Mouse (Mus musculus) megakaryocyte, embryonic 14.5 days (primary cell): ENCODE measurements at regions not wholly inside any gene's neighbourhood (a gene's known extent, or its start where the extent isn't known, plus 50 kb on each side); places are given as distances from the start of the nearest gene placed in this dataset.

Source experiments
- H3K27me3 ChIP-seq: replicated peaks from 2 replicates; pipeline ENCODE3; 2012; ENCODE audit warnings: inconsistent platforms
- H3K36me3 ChIP-seq: replicated peaks from 2 replicates; pipeline ENCODE3; 2012; ENCODE audit warnings: low read length, inconsistent platforms, mixed read lengths
- H3K4me1 ChIP-seq: 2 replicates; pipeline ENCODE4 v1.6.1; 2012; ENCODE audit warnings: inconsistent platforms
- H3K4me3 ChIP-seq: replicated peaks from 2 replicates; pipeline ENCODE3; 2012; ENCODE audit warnings: moderate library complexity, mild to moderate bottlenecking, inconsistent platforms
- H3K9me3 ChIP-seq: 2 replicates; pipeline ENCODE4 v1.6.1; 2012; ENCODE audit warnings: inconsistent platforms
- FLI1 ChIP-seq: IDR thresholded peaks from 2 replicates; pipeline ENCODE4 v1.6.1; 2012; ENCODE audit warnings: low read length, inconsistent platforms, mixed read lengths
- GATA1 ChIP-seq: IDR thresholded peaks from 3 replicates; pipeline ENCODE4 v1.6.1; 2012; ENCODE audit warnings: mixed read lengths, low read length, inconsistent platforms, borderline replicate concordance

GRCm38 (mm10) chr3:50978636-50979035, 245.6 kb upstream of the Noct start:
- no peaks in the 10 kb centered on the region for H3K4me1 ChIP-seq
- no peak overlapping the region for H3K4me3 ChIP-seq
- no peaks in the 10 kb centered on the region for H3K9me3 ChIP-seq
- H3K27me3 ChIP-seq: no peaks in the 10 kb centered on the region
- H3K36me3 ChIP-seq: no peaks in the 10 kb centered on the region
- TF ChIP-seq FLI1 (no peak), GATA1 (no peak)

GRCm38 (mm10) chr3:50979592-50979991, 244.7 kb upstream of the Noct start:
- no peaks in the 10 kb centered on the region for H3K4me1 ChIP-seq
- no peaks in the 10 kb centered on the region for H3K27me3 ChIP-seq
- TF ChIP-seq GATA1 (no peak), FLI1 (no peak)
- no peak overlapping the region for H3K4me3 ChIP-seq
- H3K36me3 ChIP-seq: no peaks in the 10 kb centered on the region
- H3K9me3 ChIP-seq: no peaks in the 10 kb centered on the region

- H3K9me3 ChIP-seq: no peaks in the 10 kb centered on the region
- H3K4me3 ChIP-seq: no peak overlapping the region
- H3K27me3 ChIP-seq: no peaks in the 10 kb centered on the region
- H3K36me3 ChIP-seq: no peaks in the 10 kb centered on the region
- H3K4me1 ChIP-seq: no peaks in the 10 kb centered on the region
- TF ChIP-seq FLI1: no peak
- no peak for TF ChIP-seq GATA1
These were observed 242.5 kb upstream of the Noct start for GRCm38 (mm10) chr3:50981751-50982150.

- Histone ChIP-seq H3K4me1 (no peaks in the 10 kb centered on the region), H3K4me3 (no peak overlapping the region), H3K27me3 (no peaks in the 10 kb centered on the region), H3K9me3 (peaks cover 3% of the 10 kb centered on the region; the same call in 1 of the 2 replicates), H3K36me3 (no peaks in the 10 kb centered on the region)
- TF ChIP-seq GATA1 (no peak), FLI1 (no peak)
These were observed 241.6 kb upstream of the Noct start for GRCm38 (mm10) chr3:50982649-50983048.

GRCm38 (mm10) chr3:50983126-50983525, 241.1 kb upstream of the Noct start:
- Histone ChIP-seq H3K4me1 (no peaks in the 10 kb centered on the region), H3K27me3 (no peaks in the 10 kb centered on the region), H3K36me3 (no peaks in the 10 kb centered on the region), H3K4me3 (no peak overlapping the region), H3K9me3 (peaks cover 4% of the 10 kb centered on the region; the same call in 1 of the 2 replicates)
- TF ChIP-seq GATA1 (no peak), FLI1 (no peak)

- TF ChIP-seq FLI1 (no peak), GATA1 (no peak)
- H3K27me3 ChIP-seq: no peaks in the 10 kb centered on the region
- H3K9me3 ChIP-seq: peaks cover 4% of the 10 kb centered on the region; the same call in 1 of the 2 replicates
- H3K4me3 ChIP-seq: no peak overlapping the region
- no peaks in the 10 kb centered on the region for H3K36me3 ChIP-seq
- H3K4me1 ChIP-seq: no peaks in the 10 kb centered on the region
These were observed 240.1 kb upstream of the Noct start for GRCm38 (mm10) chr3:50983962-50984765.

GRCm38 (mm10) chr3:50987821-50988220, 236.4 kb upstream of the Noct start:
- Histone ChIP-seq H3K9me3 (peaks cover 4% of the 10 kb centered on the region; the same call in 1 of the 2 replicates), H3K36me3 (no peaks in the 10 kb centered on the region), H3K27me3 (no peaks in the 10 kb centered on the region), H3K4me1 (no peaks in the 10 kb centered on the region), H3K4me3 (no peak overlapping the region)
- no peak for TF ChIP-seq GATA1
- no peak for TF ChIP-seq FLI1

- TF ChIP-seq GATA1: no peak
- no peak for TF ChIP-seq FLI1
- no peaks in the 10 kb centered on the region for H3K27me3 ChIP-seq
These were observed 233.4 kb upstream of the Noct start for GRCm38 (mm10) chr3:50990810-50991209.

GRCm38 (mm10) chr3:50992581-50993313, 231.5 kb upstream of the Noct start:
- Histone ChIP-seq H3K4me1 (no peaks in the 10 kb centered on the region), H3K9me3 (0 out of 2 replicates have a peak, but pooled peaks cover under 1% of the 10 kb centered on the region), H3K27me3 (no peaks in the 10 kb centered on the region)

More at GRCm38 (mm10) chr3:50990810-50991209, 233.4 kb upstream of the Noct start:
- no peaks in the 10 kb centered on the region for H3K36me3 ChIP-seq
- H3K9me3 ChIP-seq: peaks cover 4% of the 10 kb centered on the region; the same call in 1 of the 2 replicates
- H3K4me3 ChIP-seq: no peak overlapping the region
- no peaks in the 10 kb centered on the region for H3K4me1 ChIP-seq

GRCm38 (mm10) chr3:50999745-51000144, 224.5 kb upstream of the Noct start:
- Histone ChIP-seq H3K9me3 (no peaks in the 10 kb centered on the region), H3K36me3 (no peaks in the 10 kb centered on the region), H3K4me3 (no peak overlapping the region), H3K4me1 (no peaks in the 10 kb centered on the region), H3K27me3 (peaks cover 2% of the 10 kb centered on the region)
- TF ChIP-seq FLI1: no peak
- no peak for TF ChIP-seq GATA1

More at GRCm38 (mm10) chr3:50992581-50993313, 231.5 kb upstream of the Noct start:
- Histone ChIP-seq H3K4me3 (no peak overlapping the region), H3K36me3 (no peaks in the 10 kb centered on the region)
- TF ChIP-seq GATA1: no peak
